Mouse (Mus musculus): ENCODE results near the gene Mbl2. TPM values are rescaled to one million over a fixed set of nuclear protein-coding genes. Genes with fewer than 3 reads are reported as not detected.

Gene Mbl2
- polyA plus RNA-seq (2015; fragmentation: Illumina TruSeq; extraction: RNeasy Lipid Tissue Mini Kit (QIAGEN cat#74804); ENCODE audit: insufficient read depth, low replicate concordance) = not detected

GRCm38 (mm10) chr19:30232691-30233090 is at the start of gene Mbl2:
Gene Mbl2, plus strand, starts transcription at chr19:30232942.

Other genes starting within 250 kb of the Mbl2 start
- not detected for gene Trpd52l3, start 229.2 kb upstream of the Mbl2 start, polyA plus RNA-seq (2015; fragmentation: Illumina TruSeq; extraction: RNeasy Lipid Tissue Mini Kit (QIAGEN cat#74804); ENCODE audit: insufficient read depth, low replicate concordance)
- 82.6 TPM for gene Uhrf2, start 202.4 kb upstream of the Mbl2 start, polyA plus RNA-seq (2015; fragmentation: Illumina TruSeq; extraction: RNeasy Lipid Tissue Mini Kit (QIAGEN cat#74804); ENCODE audit: insufficient read depth, low replicate concordance)
- gene Gldc, start 57.5 kb upstream of the Mbl2 start, polyA plus RNA-seq (2015; fragmentation: Illumina TruSeq; extraction: RNeasy Lipid Tissue Mini Kit (QIAGEN cat#74804); ENCODE audit: insufficient read depth, low replicate concordance) = not detected